Mouse (Mus musculus) fat pad, adult 2 months (tissue): ENCODE results near the gene Tceal1.
A peak's percentile ranks its signal among the peaks of the same experiment; 100 is the strongest.
"Not testable (repeated sequence)": the region's sequence is repeated elsewhere in the genome, so short reads cannot be mapped to it uniquely, and the experiment has no call there.

Source experiments
- DNase-seq: peaks from one replicate; pipeline ENCODE4 v3.0.0-alpha.2; 2011; ENCODE audit warnings: low read depth, low spot score; ENCODE audit errors: extremely low read depth

Gene Tceal1

GRCm38 (mm10) chrX:136707446-136708167, at the start of gene Tceal1:
Tceal1 (plus strand) TSS chrX:136707982.
- DNase-seq: peak; percentile 11

GRCm38 (mm10) chrX:136666281-136666706, 41.5 kb upstream of the Tceal1 start:
- DNase-seq: no peak

- not testable (repeated sequence) for DNase-seq
These were observed 40.9 kb upstream of the Tceal1 start for GRCm38 (mm10) chrX:136666762-136667464.

- no peak for DNase-seq
These were observed 39.0 kb upstream of the Tceal1 start for GRCm38 (mm10) chrX:136668794-136669193.

GRCm38 (mm10) chrX:136680989-136681388, 26.8 kb upstream of the Tceal1 start:
- DNase-seq: no peak

GRCm38 (mm10) chrX:136691606-136692293, 16.0 kb upstream of the Tceal1 start:
- DNase-seq: not testable (repeated sequence)

- DNase-seq: no peak
These were observed 15.5 kb upstream of the Tceal1 start for GRCm38 (mm10) chrX:136692294-136692675.

- no peak for DNase-seq
These were observed 14.6 kb upstream of the Tceal1 start for GRCm38 (mm10) chrX:136693196-136693595.

- DNase-seq: no peak
These were observed 443 bp downstream of the Tceal1 start for GRCm38 (mm10) chrX:136708168-136708681.

GRCm38 (mm10) chrX:136708782-136709181, 1.0 kb downstream of the Tceal1 start:
- no peak for DNase-seq

GRCm38 (mm10) chrX:136714742-136715474, 7.1 kb downstream of the Tceal1 start:
- not testable (repeated sequence) for DNase-seq

- no peak for DNase-seq
These were observed 24.2 kb downstream of the Tceal1 start for GRCm38 (mm10) chrX:136732016-136732415.

GRCm38 (mm10) chrX:136740087-136740790, 32.5 kb downstream of the Tceal1 start:
- DNase-seq: no peak

GRCm38 (mm10) chrX:136740791-136741650, 33.2 kb downstream of the Tceal1 start:
- DNase-seq: peak; percentile 82

- DNase-seq: no peak
These were observed 33.9 kb downstream of the Tceal1 start for GRCm38 (mm10) chrX:136741651-136742201.

- DNase-seq: no peak
These were observed 34.5 kb downstream of the Tceal1 start for GRCm38 (mm10) chrX:136742241-136742640.

GRCm38 (mm10) chrX:136742661-136743103, 34.9 kb downstream of the Tceal1 start:
- DNase-seq: peak; percentile 33

GRCm38 (mm10) chrX:136743459-136743858, 35.7 kb downstream of the Tceal1 start, which contains the start of gene Morf4l2:
Morf4l2 (minus strand) TSS chrX:136743690.
- no peak for DNase-seq

- no peak for DNase-seq
These were observed 36.9 kb downstream of the Tceal1 start for GRCm38 (mm10) chrX:136744663-136745062.
